Mouse (Mus musculus) NIH3T3 (cell line): ENCODE results near the gene Egfem1.

Experiments used
- DNase-seq: peaks from one replicate; pipeline ENCODE4 v3.0.0-alpha.2; 2012; ENCODE audit warnings: low read depth

The Egfem1 gene

GRCm38 (mm10) chr3:29135176-29136064, 53.6 kb downstream of the Egfem1 start:
- DNase-seq: no peak

- no peak for DNase-seq
These were observed 54.5 kb downstream of the Egfem1 start for GRCm38 (mm10) chr3:29136065-29136955.

DNA sequence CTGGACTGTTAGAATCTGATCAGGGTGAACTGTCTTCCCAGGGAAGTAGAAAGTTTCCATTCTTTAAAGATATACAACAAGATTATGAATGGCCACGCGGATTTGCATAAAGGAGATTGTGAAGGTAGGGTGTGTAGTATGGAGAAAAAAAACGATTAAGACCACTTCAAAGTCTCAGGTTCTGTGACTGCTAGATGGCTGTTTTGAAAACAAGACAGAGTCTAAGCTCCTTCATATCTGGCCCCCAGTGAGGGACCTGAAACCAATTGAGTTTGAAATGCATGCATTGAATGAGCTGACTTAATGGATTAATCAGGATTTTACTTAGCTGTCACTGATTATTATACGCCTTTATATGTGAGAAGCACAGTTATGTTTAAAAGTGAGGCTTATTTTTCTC, 86.6 kb downstream of the Egfem1 start:
- no peak for DNase-seq

DNA sequence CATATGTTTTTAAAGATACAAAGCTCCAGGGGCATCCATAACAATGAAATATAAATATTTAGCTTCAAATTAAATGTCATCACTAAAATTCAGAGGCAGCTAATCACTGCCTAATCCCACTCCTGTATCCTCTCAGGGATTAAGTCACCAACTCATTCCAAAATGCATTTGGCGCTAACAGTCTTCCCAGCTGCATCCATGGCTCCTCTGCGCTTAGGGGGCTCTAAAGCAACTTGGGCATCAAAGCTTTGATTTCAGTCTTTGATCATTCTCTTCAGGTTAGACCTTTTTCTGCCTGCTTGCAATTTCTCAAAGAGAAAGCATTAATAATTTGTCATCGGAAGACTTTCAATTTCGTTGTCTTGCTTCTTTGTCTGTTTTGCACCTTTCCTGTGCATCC, 87.2 kb downstream of the Egfem1 start:
- DNase-seq: no peak

DNA sequence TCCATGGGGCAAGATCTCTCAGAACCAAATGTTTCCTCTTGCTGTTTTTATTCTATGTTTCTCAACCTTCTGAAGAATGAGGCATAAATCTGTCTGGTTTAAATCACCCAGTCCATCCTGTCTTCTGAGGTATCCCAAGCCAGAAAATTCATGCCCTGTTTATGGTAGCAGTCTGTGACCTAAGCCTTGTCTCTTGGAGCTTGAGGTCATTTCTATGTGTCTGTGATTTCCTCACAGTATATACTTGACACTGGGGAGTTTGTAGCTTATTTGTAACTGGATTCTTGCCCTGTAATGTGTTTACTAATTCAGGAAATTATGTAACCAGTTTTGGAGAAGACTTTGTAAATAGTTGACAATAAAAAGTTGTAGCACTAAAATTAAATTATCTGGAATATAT, 95.2 kb downstream of the Egfem1 start:
- DNase-seq: no peak

- DNase-seq: no peak
These were observed 101.2 kb downstream of the Egfem1 start for GRCm38 (mm10) chr3:29182988-29183387.

DNA sequence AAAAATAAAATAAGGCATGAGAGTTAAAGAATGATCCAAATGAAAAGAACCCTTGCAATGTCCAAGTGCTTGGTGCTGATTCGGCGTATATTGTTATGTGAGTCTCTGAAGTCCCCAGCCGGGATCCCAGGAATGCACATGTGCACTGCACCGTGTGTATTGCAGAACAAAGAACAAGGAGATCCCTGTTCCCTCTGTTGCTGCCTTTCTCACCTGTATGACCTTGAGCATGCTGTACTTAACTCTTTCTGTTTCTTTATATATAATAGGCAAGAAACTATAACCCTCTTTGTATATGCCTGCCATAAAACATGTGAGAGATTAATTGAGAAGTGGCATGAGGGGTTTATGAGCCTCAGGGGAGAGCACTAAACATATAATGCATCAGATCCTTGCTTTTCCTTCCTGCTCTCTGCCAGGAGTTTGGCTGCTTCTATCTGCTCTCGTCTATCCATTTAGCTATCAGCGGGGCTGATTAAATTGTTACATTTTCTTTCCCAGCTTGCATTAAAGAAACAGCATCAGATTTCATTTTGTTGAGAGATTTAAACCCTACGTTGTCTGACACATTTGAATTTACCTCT, 101.9 kb downstream of the Egfem1 start:
- DNase-seq: no peak

GRCm38 (mm10) chr3:29184486-29185241, 102.8 kb downstream of the Egfem1 start:
- DNase-seq: no peak

- no peak for DNase-seq
These were observed 108.4 kb downstream of the Egfem1 start for GRCm38 (mm10) chr3:29190263-29190662.

- DNase-seq: no peak
These were observed 116.1 kb downstream of the Egfem1 start for GRCm38 (mm10) chr3:29197727-29198512.

DNA sequence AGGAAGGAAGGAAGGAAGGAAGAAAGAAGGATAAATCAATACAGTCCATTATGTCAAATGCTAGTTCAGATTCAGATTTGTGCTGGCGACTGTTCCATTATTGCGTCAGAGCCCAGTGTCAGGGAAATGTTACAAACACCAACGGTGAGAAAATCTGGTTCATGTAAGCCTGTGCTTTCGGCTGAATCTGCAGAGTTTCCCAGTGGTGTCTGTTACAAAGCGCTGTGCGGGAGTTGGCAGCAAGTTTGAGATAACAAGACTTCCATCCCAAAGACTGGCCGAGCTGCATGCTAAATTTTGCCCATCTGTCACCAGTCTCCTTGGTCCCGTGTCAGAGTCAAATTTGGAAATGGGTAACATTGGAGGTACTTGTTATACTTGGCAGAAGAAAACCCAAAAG, 118.8 kb downstream of the Egfem1 start:
- peak; percentile 1 for DNase-seq

GRCm38 (mm10) chr3:29202536-29202935, 120.7 kb downstream of the Egfem1 start:
- DNase-seq: no peak

GRCm38 (mm10) chr3:29222414-29222813, 140.6 kb downstream of the Egfem1 start:
- no peak for DNase-seq

DNA sequence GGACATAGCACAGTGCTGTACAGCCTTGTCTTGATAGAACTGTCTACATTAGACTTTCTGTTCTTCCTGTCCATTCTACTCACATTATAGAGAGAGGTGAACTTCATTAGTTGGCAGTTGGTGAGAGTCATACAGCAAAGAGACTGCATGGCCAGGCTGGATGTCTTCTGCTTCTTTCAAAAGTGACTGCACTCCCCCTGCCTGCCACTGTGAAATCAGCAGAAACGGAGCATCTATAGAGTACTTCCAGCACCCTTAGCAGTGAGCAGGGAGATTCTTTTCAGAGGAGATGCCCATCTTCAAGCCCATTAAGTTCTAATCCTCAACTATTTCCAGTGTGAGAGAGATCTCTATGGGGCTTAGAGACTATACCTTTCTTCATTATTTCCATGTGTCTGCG, 147.9 kb downstream of the Egfem1 start:
- DNase-seq: no peak

- no peak for DNase-seq
These were observed 153.7 kb downstream of the Egfem1 start for GRCm38 (mm10) chr3:29235477-29235876.

- no peak for DNase-seq
These were observed 154.7 kb downstream of the Egfem1 start for GRCm38 (mm10) chr3:29236517-29236916.

- no peak for DNase-seq
These were observed 161.8 kb downstream of the Egfem1 start for GRCm38 (mm10) chr3:29243600-29243999.

DNA sequence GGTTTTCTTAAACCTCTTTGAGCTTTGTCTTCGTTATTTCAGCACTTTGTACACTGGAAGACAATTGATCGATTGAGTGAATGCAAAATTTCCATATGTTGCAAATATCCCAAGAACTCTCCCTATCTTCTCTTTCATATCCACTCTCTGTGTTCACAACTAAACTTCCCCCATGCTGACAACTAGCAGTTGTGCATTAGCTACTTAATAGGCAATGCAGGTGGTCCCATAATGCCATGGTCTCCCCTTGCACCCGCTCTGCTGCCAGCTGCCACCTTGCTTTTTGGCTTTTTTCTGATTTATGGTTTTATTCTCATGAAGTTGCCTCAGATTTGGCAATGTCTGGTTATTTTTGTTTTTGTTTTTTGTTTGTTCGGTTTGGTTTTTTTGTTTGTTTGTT, 209.8 kb downstream of the Egfem1 start:
- DNase-seq: no peak

- DNase-seq: no peak
These were observed 210.4 kb downstream of the Egfem1 start for GRCm38 (mm10) chr3:29292251-29292650.

DNA sequence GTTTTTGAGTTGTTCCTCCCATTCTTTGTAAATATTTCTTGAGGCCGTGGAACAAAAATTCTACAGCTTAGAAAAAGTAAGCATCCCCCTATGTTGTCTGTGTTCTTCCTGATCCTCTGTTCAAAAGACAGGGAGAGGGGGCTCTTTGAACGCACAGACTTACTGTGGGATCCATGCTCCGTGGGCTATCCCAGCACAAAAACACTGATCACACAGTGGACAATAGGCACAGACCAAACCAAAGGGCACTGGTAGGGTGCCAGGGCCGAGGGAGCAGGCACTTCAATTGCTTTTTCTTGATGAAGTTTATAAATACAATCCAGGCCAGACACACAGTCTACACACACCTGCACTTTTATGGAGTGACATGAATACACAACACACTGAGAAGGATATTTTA, 211.4 kb downstream of the Egfem1 start:
- no peak for DNase-seq

- no peak for DNase-seq
These were observed 260.5 kb downstream of the Egfem1 start for GRCm38 (mm10) chr3:29342223-29342791.
